Mouse (Mus musculus): ENCODE results near the gene Krtap5-1. TPM values are rescaled to one million over a fixed set of nuclear protein-coding genes. Genes with fewer than 3 reads are reported as not detected.
"Not testable (repeated sequence)": the region's sequence is repeated elsewhere in the genome, so short reads cannot be mapped to it uniquely, and the experiment has no call there.

The Krtap5-1 gene
- total RNA-seq, 1 experiment from 2014 or later = not detected

DNA sequence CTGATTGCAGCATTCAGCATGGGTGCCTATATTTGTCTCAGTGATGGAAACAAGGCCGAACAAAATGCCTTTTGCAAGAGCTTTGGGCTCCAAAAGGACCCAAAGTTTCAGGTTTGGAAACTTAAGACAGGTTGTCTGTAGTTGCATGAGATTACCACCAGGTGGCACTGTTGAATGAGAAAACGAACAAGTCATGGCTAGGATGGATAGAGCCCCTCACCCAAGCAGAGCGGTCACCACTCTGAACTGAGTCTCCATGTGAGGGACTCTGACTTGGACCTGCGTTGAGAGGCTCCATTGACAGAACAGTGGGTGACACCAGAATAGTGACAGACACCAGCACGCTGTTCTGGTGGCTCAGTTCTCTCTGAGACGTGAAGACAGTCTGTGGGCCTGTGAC is 19.6 kb upstream of the Krtap5-1 start:
- peak; percentile 25 to 50; a peak in 1 of 4 replicates for ATAC-seq (replicated peaks in 1 of 2; ENCODE audit: insufficient read depth in 1 of 2, low FRiP score in 2 of 2, low TSS enrichment in 1 of 2, low read depth in 1 of 2, poor library complexity in 2 of 2, severe bottlenecking in 2 of 2)

DNA sequence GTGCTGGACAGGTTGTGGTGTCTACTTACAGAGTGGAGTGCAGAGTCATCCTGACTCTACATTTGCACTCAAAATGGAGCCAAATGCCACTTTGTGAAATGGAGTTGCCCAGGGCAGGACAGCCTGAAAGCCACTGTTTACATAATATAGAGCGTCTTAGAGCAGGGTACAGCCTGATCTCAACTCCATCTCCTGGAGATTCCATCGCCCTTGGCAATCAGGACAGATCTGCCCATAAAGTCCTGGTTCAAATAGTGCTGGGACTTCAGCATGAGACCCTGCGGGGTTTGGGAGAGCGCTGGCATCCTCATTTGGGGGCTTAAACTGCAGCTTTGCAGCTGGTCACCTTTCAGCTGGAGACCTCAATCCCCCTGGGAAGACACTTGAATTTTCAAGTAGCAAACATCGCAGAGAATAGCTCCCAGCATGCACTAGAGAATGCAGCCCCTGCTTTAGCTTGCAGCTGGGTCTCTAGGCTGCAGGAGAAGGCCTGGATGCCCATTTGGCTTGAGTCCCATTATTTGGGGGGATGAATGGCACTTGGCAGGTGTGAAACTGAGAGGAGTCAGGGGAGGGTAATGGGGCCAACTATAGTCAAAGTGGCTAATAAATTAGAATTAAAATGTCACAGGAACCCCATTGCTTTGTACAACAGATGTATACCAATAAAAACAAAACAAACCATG is 17.8 kb upstream of the Krtap5-1 start:
- no peak for ATAC-seq (replicated peaks in 1 of 2; ENCODE audit: insufficient read depth in 1 of 2, low FRiP score in 2 of 2, low TSS enrichment in 1 of 2, low read depth in 1 of 2, poor library complexity in 2 of 2, severe bottlenecking in 2 of 2)

DNA sequence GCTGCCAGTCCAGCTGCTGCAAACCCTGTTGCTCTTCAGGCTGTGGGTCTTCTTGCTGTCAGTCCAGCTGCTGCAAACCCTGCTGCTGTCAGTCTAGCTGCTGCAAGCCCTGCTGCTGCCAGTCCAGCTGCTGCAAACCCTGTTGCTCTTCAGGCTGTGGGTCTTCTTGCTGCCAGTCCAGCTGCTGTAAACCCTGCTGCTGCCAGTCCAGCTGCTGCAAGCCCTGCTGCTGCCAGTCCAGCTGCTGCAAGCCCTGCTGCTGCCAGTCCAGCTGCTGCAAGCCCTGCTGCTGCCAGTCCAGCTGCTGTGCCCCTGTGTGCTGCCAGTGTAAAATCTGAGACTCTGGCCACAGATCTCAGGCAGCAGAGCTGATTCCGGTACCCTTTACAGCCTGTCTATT is 7.0 kb upstream of the Krtap5-1 start:
- ATAC-seq (replicated peaks in 1 of 2; ENCODE audit: insufficient read depth in 1 of 2, low FRiP score in 2 of 2, low TSS enrichment in 1 of 2, low read depth in 1 of 2, poor library complexity in 2 of 2, severe bottlenecking in 2 of 2) = not testable (repeated sequence)

DNA sequence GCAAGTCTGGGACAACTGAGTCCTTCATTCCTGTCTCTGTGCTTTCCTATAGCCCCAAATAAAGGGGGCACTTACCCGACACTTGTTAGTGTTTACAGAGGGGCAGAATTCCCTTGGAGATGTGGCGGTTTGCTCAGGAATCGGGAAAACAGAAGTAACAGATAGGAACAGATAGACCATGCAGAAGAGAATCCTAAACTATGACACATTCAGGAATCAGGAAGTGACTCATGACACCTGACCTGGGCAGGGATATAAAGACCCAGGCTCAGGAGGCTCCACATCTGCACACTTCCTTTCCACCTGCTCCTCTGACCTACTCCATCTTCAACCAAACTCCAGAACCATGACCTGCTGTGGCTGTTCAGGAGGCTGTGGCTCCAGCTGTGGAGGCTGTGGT is 6.3 kb upstream of the Krtap5-1 start, which contains the start of gene Krtap5-4:
Gene Krtap5-4, plus strand, starts transcription at position 301 of the 400 bp plus-strand sequence.
- ATAC-seq (replicated peaks in 1 of 2; ENCODE audit: insufficient read depth in 1 of 2, low FRiP score in 2 of 2, low TSS enrichment in 1 of 2, low read depth in 1 of 2, poor library complexity in 2 of 2, severe bottlenecking in 2 of 2) = no peak

DNA sequence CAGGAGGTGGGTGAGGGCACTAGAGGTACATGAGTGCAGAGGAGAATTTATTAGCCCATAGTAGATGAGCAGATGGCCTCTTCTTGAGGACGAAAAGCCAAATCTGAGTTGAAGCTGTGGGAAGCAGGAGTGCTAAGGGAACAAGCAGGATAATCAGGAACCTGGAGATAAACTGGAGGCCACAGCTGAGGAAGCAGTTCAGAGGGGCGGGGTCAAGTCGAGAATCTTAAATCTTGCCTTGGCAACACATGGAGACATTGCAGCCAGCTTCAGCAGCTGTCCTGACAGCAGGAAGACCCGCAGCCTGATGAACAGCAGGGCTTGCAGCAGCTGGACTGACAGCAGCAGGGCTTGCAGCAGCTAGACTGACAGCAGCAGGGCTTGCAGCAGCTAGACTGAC is 810 bp downstream of the Krtap5-1 start:
- ATAC-seq (replicated peaks in 1 of 2; ENCODE audit: insufficient read depth in 1 of 2, low FRiP score in 2 of 2, low TSS enrichment in 1 of 2, low read depth in 1 of 2, poor library complexity in 2 of 2, severe bottlenecking in 2 of 2) = not testable (repeated sequence)

DNA sequence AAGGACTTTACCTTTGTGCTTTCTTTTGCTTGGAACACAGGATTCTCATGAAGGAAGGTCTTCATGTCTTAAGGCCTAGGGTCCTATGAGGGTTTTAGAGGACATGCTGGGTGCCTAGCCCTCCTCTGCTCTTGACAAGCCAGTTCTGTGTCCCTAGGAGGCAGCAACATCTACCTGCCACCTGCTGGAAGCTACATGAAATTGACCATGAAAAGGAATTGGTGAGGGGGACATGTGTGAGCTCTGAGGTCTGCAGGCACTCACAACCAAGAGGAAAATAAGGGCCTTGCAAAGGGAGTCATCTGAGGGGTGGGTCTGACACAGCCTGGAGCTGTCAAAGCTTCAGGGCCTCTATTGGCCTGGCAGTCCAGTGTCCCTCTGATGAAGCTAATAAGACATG is 1.5 kb downstream of the Krtap5-1 start:
- ATAC-seq (replicated peaks in 1 of 2; ENCODE audit: insufficient read depth in 1 of 2, low FRiP score in 2 of 2, low TSS enrichment in 1 of 2, low read depth in 1 of 2, poor library complexity in 2 of 2, severe bottlenecking in 2 of 2) = no peak

DNA sequence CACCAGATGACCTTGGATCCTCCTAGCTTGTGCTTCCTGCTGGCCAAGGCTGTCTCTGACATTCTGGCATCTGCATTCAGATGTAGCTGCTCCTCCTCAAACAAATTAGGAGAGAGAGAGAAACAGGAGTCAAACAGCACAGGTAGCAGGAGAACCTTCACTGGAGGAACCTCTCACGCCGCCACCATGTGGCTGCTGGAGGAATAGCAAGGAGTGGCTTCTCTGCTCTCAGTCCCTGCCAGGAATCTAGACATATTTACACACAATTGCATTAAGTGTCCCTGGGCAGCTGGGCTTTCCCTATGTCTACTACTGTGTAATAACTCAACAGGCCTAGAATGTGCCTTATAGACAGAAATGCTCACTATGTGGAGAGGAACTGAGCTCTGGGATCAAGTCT is 3.1 kb downstream of the Krtap5-1 start:
- ATAC-seq (replicated peaks in 1 of 2; ENCODE audit: insufficient read depth in 1 of 2, low FRiP score in 2 of 2, low TSS enrichment in 1 of 2, low read depth in 1 of 2, poor library complexity in 2 of 2, severe bottlenecking in 2 of 2) = peak; percentile 76 to 81

DNA sequence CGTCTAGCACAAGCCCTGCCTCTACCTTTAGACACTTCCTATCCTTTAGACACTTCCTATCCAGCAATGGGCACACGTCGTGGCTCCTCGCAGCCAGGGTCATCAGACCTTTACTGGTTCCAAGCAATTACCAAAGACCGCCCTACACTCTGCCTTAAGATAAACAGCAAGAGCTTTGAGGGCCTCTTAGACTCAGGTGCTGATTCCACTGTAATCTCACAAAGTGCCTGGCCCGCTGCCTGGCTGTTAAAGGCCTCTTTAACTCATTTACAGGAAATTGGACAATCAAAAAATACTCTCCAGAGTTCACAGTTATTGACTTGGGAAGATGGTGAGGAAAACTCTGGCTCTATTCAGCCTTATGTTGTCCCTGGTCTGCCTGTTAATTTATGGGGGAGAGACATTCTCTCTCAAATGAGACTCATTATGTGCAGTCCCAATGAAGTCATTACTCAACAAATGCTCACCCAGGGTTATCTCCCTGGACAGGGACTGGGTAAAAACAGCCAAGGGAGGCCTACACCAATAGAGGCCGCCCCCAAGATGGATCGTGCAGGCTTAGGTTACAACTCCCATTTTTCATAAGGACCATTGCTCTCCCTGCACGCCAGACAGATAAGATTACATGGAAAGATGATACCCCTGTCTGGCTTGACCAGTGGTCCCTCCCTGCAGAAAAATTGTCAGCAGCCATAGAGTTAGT is 10.9 kb downstream of the Krtap5-1 start:
- not testable (repeated sequence) for ATAC-seq (replicated peaks in 1 of 2; ENCODE audit: insufficient read depth in 1 of 2, low FRiP score in 2 of 2, low TSS enrichment in 1 of 2, low read depth in 1 of 2, poor library complexity in 2 of 2, severe bottlenecking in 2 of 2)

DNA sequence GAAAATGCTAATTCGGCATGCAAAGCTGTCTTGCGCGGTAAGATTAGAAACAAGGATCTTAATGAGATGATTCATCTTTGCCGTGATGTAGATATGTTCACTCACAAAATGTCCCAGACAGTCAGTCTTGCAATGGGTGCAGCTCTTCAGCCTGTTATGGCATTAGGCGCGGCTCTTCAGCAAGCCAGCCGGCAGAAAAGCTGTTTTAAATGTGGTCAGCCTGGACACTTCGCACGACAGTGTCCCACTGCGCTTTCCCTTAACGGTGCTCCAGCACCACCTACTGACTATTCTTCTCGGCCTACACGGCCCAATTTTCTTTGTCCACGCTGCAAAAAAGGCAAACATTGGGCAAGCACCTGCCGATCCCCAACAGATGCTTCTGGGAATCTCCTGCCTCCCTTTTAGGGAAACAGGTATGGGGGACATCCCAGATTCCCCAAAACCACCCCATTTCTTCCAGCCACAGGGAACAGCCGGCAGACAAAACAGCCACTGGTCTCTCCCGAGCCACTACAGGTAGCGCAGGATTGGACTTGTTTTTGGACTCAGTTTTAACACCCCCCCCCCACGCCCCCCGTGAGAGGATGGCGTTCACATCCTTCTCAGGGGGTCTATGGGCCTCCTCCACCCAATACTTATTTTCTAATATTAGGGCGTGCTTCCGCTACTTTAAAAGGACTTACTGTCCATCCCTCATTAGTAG is 11.6 kb downstream of the Krtap5-1 start:
- 0 out of 4 replicates have a peak, but pooled peaks of 1 of the 2 experiments have one; percentile 26 for ATAC-seq (replicated peaks in 1 of 2; ENCODE audit: insufficient read depth in 1 of 2, low FRiP score in 2 of 2, low TSS enrichment in 1 of 2, low read depth in 1 of 2, poor library complexity in 2 of 2, severe bottlenecking in 2 of 2)

DNA sequence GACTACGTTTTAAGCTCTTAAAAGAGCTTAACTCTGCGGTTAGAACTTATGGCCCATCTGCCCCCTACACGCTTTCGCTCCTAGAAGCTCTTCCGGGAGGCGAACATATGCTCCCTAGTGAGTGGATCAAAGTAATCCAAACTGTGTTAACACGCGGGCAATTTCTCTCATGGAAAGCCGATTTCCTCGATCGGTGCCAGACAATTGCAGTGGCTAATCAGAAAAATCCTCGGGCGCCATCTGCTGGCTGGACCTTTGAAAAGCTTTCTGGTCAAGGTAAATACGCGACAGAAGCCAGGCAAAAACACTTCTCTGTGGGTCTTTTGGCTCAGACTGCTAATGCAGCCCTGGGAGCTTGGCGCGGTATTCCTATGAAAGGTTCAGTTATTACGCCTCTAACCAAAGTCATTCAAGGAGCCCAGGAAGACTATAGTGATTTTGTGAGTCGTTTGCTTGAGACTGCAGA is 12.3 kb downstream of the Krtap5-1 start:
- ATAC-seq (replicated peaks in 1 of 2; ENCODE audit: insufficient read depth in 1 of 2, low FRiP score in 2 of 2, low TSS enrichment in 1 of 2, low read depth in 1 of 2, poor library complexity in 2 of 2, severe bottlenecking in 2 of 2) = peak; percentile 60 to 66

DNA sequence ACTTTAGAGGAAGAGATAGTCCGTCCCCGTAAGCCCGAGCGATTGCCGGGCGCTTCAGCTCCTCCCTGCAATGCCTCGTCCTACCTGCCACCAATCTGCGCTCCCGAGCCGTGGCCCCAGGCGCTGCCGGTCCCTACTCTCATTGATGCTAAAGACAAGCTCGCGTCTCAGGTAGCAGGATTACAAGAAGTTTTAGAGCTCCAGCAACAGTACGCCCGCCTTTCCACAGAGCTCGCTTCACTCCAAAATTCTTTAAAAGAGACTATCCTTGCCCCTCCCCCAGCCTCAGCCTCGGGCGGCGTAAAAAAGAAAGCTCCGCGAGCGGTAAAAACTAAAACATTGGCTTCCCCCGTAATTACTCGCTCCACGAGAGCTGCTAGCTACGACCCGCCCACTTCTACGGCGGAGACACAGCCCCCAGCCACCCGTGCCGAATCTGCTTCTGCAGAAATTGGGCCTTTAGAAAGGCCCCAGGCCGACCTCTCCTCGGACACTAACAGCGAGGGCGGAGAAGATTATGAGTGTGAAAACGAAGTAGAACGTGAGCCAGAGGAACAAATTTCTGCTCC is 12.8 kb downstream of the Krtap5-1 start:
- peak; percentile 81 to 85 for ATAC-seq (replicated peaks in 1 of 2; ENCODE audit: insufficient read depth in 1 of 2, low FRiP score in 2 of 2, low TSS enrichment in 1 of 2, low read depth in 1 of 2, poor library complexity in 2 of 2, severe bottlenecking in 2 of 2)

DNA sequence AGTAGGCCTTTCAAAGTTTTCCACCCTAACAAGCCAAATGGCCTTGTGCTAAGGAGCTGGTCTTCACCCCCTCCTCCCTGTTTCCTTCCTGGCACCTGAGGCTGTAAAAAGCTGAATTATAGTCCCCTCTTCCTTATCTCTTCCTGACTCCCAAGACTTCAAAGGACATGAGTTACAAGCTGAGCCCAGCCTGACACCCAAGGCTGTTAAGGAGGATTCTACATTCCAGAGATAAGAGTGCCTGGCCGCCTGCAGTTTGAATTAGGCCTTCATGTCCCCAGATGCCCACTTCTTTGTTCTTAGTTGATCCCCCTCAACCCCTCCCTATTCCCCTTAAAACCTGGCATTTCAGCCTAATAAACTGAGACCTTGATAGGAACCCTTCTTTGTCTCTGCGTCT is 14.1 kb downstream of the Krtap5-1 start:
- ATAC-seq (replicated peaks in 1 of 2; ENCODE audit: insufficient read depth in 1 of 2, low FRiP score in 2 of 2, low TSS enrichment in 1 of 2, low read depth in 1 of 2, poor library complexity in 2 of 2, severe bottlenecking in 2 of 2) = not testable (repeated sequence)

DNA sequence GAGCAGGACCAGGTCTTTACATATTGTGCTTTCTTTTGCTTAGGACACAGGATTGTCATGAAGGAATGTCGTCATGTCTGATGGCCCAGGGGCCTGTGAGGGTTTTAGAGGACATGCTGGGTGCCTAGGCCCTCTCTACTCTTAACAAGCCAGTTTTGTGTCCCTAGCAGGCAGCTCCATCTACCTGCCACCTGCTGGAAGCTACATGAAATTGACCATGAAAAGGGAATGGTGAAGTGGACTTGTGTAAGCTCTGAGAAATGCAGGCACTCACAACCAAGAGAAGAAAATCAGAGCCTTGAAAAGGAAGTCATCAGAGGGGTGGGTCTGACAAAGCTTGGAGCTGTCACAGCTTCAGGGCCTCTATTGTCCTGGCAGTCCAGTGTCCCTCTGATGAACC is 17.6 kb downstream of the Krtap5-1 start:
- not testable (repeated sequence) for ATAC-seq (replicated peaks in 1 of 2; ENCODE audit: insufficient read depth in 1 of 2, low FRiP score in 2 of 2, low TSS enrichment in 1 of 2, low read depth in 1 of 2, poor library complexity in 2 of 2, severe bottlenecking in 2 of 2)

DNA sequence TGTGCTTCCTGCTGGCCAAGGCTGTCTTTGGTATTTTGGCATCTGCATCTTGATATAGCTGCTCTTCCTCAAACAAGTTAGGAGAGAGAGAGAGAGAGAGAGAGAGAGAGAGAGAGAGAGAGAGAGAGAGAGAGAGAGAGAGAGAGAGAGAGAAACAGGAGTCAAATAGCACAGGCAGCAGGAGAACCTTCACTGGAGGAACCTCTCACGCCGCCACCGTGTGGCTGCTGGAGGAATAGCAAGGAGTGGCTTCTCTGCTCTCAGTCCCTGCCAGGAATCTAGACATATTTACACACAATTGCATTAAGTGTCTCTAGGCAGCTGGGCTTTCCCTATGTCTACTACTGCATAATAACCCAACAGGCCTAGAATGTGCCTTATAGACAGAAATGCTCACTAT is 18.7 kb downstream of the Krtap5-1 start:
- ATAC-seq (replicated peaks in 1 of 2; ENCODE audit: insufficient read depth in 1 of 2, low FRiP score in 2 of 2, low TSS enrichment in 1 of 2, low read depth in 1 of 2, poor library complexity in 2 of 2, severe bottlenecking in 2 of 2) = peak; percentile 66 to 85

DNA sequence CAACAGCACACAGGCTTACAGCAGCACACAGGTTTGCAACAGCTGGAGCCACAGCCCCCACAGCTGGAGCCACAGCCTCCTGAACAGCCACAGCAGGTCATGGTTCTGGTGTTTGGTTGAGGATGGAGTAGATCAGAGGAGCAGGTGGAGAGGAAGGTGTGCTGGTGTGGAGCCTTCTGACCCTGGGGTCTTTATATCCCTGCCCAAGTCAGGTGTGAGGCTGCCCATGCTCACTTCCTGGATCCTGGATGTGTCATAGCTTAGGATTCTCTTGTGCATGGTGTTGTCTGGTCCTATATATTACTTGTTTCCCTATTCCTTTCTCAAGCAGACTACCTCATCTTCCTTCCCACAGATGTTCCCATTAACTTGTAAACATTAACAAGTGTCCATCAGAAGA is 22.7 kb downstream of the Krtap5-1 start, which contains the start of gene Gm4559:
Gene Gm4559, minus strand, starts transcription at position 101 of the 400 bp plus-strand sequence.
- ATAC-seq (replicated peaks in 1 of 2; ENCODE audit: insufficient read depth in 1 of 2, low FRiP score in 2 of 2, low TSS enrichment in 1 of 2, low read depth in 1 of 2, poor library complexity in 2 of 2, severe bottlenecking in 2 of 2) = not testable (repeated sequence)

DNA sequence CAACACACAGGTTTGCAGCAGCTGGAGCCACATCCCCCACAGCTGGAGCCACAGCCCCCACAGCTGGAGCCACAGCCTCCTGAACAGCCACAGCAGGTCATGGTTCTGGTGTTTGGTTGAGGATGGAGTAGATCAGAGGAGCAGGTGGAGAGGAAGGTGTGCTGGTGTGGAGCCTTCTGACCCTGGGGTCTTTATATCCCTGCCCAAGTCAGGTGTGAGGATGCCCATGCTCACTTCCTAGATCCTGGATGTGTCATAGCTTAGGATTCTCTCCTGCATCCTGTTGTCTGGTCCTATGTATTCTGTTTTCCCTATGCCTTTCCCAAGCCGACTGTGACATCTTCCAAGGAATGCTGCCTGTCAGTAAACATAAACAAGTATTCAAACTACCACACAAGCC is 38.7 kb downstream of the Krtap5-1 start, which contains the start of gene Gm2431:
Gene Gm2431, minus strand, starts transcription at position 101 of the 400 bp plus-strand sequence.
- ATAC-seq (replicated peaks in 1 of 2; ENCODE audit: insufficient read depth in 1 of 2, low FRiP score in 2 of 2, low TSS enrichment in 1 of 2, low read depth in 1 of 2, poor library complexity in 2 of 2, severe bottlenecking in 2 of 2) = not testable (repeated sequence)

DNA sequence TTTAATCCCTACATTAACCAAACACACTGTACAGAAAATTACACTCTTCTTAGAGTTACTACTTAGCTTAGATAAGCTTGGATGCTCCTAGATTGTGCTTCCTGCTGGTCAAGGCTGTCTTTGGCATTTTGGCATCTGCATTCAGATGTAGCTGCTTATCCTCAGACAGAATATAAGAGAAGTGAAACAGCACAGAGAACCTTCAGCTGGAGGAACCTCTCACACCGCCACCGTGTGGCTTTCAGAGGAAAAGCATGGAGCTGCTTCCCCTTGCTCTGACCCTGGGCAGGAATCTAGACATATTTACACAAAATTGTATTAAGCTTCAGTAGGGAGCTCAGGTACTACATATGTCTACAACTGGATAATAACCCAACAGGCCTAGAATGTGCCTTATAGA is 41.4 kb downstream of the Krtap5-1 start:
- ATAC-seq (replicated peaks in 1 of 2; ENCODE audit: insufficient read depth in 1 of 2, low FRiP score in 2 of 2, low TSS enrichment in 1 of 2, low read depth in 1 of 2, poor library complexity in 2 of 2, severe bottlenecking in 2 of 2) = peak in 1 of 2 experiments; percentile 74; a peak in 3 of 4 replicates

Data from hematopoietic stem cell, adult 5-6 weeks (primary cell).